Mouse (Mus musculus) heart, adult 11 months (tissue): ENCODE results near the gene Cybrd1.

ENCODE experiments used
- DNase-seq: peaks from one replicate; pipeline ENCODE4 v3.0.0; 2022

Gene Cybrd1

GRCm38 (mm10) chr2:71117797-71118708 lies at the start of gene Cybrd1:
Gene Cybrd1, plus strand, starts transcription at chr2:71117923.
- DNase-seq, result peak; percentile 95

GRCm38 (mm10) chr2:71071601-71072000 lies 46.1 kb upstream of the Cybrd1 start:
- DNase-seq, result peak; percentile 71

GRCm38 (mm10) chr2:71073330-71073729 lies 44.4 kb upstream of the Cybrd1 start:
- peak; percentile 60 for DNase-seq

GRCm38 (mm10) chr2:71073828-71074227 lies 43.9 kb upstream of the Cybrd1 start:
- DNase-seq, result no peak

GRCm38 (mm10) chr2:71082416-71082815 lies 35.3 kb upstream of the Cybrd1 start:
- no peak for DNase-seq

DNA sequence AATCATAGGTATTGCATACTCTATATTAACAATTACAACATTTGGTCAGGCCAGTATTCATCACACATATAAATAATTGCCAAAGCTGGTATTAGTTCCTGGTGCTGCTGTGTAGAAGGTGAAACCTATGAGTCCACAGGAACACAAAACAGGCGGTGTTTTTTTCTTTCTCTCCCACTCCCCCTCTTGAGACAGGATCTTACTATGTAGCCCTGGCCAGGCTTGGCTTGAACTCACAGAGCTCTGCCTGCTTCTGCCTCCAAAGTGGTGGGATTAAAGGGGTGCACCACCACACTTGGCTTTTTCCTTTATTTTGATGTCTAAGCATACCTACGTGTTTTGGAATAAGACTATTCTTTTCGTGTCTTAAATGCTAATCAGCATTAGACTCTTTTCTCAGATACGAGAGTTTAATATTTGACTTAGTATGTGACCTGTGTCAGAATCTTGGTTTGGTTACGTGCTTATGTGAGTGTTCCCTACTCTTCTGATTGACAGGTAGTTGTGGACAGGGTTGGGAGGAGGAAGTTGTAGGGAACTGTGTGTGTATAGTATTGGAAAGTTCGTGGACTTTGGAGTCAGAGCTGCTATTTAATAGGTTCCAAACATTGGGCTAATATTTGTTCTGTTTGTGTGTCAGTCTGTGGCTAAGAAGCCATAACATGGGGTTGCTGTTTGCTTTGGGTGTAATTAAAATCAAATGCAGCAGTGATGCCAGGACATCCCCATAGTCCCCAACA lies 34.1 kb upstream of the Cybrd1 start:
- DNase-seq, result no peak

- DNase-seq, result no peak
Observed at GRCm38 (mm10) chr2:71089766-71090165, 28.0 kb upstream of the Cybrd1 start.

GRCm38 (mm10) chr2:71090660-71091445 lies 26.9 kb upstream of the Cybrd1 start:
- DNase-seq, result peak; percentile 41

DNA sequence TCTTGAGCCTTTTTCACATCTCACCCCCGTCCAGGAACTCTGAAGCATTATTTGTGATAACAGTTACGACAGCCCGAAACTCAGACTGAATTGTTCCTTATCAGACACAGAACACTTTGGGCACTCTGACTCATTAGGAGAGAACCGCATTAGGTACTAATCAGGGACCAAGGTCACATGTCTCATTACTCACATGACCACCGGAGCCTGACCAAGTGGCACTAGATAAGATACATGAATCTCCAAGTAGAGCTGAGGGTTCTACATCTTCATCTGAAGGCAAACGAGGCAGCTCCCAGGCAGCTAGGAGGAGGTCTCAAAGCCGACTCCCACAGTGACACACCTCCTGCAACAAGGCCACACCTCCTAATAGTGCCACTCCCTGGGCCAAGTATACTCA lies 21.6 kb upstream of the Cybrd1 start:
- DNase-seq, result peak; percentile 83

GRCm38 (mm10) chr2:71102621-71103291 lies 15.0 kb upstream of the Cybrd1 start:
- DNase-seq, result peak; percentile 85

DNA sequence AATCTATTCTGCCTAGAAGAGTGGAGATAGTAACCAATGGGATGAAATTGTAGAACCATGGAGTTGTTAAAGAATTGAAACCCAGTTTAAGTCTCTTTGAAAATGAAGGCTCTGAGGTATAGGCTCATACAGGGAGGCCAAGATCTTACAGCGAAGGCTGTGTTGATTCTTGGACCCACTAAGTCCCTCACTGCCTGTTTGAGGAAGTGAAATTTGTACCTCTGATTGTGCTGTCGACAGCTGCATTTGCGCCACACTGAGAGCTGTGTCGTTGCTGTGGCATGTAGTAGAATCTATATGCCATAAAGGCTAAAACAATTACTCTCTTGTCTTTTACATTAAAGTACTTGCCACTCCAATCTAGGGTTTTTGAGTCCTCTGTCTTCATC lies 14.4 kb upstream of the Cybrd1 start:
- peak; percentile 33 for DNase-seq

GRCm38 (mm10) chr2:71104696-71105095 lies 13.0 kb upstream of the Cybrd1 start:
- no peak for DNase-seq

DNA sequence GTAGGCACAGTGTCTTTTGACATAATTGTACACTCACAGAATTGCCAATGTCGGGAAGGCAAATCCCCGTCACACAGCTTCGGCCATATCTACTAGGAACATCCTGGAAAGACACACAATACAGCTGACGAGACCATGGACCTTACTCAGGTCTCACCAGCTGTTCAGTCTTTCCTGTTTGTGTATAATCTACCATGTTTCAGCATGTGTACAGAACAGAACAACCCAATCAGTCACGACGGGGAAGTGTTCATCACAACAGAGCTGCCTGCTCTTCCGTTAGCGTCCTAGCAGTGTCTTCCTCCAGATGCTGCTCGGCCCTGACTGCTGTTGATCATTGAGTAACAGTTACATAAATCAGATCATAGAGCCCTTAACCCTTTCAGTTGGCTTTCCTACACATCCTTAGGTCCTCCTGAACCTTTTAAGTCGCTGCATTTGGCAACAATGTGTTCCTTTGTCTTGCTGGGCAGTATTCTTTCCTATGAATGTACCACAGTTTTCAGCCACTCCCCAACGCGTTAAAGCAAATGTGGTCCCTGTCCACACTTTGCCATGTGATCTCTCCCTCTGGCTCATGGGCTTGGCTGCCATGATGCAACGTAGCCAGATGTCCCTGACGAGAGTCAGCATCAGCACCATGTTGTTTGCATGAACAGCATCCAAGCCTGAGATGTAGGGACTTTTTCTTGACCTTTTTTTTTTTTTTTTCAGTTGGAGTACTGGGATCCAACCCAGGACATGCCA lies 12.1 kb upstream of the Cybrd1 start:
- peak; percentile 64 for DNase-seq

DNA sequence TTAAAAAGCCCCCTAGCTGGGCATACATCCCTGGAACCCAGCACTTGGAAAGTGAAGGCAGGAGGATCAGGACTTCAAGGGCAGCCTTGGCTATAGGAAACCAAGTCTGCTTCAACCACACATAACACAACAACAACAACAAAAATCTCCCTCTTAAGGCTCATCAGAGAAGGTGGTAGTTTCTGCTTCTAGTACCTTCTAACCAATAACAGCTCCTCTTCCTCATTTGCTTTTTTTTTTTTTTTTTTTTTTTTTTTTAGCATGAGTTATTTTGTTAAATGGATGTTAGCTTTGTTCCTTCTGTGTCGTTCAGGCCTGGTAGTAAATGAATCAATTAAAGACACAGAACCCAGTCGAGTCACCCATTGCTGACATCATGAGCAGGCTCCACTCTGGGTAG lies 10.5 kb upstream of the Cybrd1 start:
- no peak for DNase-seq

GRCm38 (mm10) chr2:71108541-71108940 lies 9.2 kb upstream of the Cybrd1 start:
- DNase-seq, result peak; percentile 69

GRCm38 (mm10) chr2:71113489-71114171 lies 4.1 kb upstream of the Cybrd1 start:
- peak; percentile 64 for DNase-seq

DNA sequence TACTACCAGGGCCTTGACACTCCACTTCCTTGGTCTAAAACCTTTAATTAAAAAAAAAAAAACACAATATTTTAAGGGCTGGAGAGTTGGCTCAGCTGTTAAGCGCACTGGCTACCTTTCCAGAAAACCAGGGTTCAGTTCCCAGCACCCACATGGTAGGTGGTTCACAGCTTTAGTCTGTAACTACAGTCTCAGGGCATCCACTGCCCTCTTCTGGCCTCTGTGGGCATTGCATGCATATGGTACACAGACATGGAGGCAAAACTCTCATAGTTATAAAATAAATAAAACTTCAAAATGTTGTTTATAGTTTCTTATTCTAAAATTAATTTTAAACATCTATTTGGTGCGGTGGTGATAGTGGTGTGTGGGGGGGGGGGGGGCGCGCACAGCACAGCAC lies 1.6 kb upstream of the Cybrd1 start:
- peak; percentile 77 for DNase-seq

DNA sequence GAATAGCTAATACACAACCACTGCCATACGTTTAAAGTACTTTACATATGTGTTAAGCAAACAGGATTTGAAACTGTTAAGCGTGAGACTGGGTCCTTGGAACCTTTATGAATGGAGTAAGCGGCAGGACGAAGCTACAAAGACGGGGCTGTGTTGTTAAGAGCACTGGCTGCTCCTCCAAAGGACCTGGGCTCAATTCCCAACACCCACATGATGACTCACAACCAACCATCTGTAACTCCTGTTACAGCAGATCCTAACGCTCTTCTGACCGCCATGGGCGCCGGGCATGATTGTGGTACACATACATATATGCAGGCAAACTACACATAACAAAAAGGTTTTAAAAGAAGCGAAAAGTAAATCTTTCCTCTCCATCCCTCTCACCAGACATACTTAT lies 3.1 kb downstream of the Cybrd1 start:
- peak; percentile 58 for DNase-seq

DNA sequence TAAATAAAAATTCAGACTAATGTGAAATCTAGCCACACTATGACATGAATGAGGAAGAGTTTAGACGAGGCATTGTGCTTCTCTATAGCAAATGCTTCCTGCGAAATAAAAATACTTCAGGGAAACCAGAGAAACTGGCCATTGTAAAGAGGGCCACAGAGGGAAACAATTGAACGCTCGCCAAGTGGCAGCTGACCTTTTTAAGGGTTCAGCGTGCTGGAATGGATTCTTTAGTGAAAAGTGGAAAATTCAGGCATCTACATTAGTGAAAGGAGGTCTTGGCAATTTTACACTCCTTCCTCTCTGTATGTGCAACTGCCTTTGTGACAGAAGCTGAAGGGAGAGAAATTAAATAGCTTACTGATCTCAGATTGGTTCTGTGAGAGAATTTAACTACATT lies 3.7 kb downstream of the Cybrd1 start:
- no peak for DNase-seq

DNA sequence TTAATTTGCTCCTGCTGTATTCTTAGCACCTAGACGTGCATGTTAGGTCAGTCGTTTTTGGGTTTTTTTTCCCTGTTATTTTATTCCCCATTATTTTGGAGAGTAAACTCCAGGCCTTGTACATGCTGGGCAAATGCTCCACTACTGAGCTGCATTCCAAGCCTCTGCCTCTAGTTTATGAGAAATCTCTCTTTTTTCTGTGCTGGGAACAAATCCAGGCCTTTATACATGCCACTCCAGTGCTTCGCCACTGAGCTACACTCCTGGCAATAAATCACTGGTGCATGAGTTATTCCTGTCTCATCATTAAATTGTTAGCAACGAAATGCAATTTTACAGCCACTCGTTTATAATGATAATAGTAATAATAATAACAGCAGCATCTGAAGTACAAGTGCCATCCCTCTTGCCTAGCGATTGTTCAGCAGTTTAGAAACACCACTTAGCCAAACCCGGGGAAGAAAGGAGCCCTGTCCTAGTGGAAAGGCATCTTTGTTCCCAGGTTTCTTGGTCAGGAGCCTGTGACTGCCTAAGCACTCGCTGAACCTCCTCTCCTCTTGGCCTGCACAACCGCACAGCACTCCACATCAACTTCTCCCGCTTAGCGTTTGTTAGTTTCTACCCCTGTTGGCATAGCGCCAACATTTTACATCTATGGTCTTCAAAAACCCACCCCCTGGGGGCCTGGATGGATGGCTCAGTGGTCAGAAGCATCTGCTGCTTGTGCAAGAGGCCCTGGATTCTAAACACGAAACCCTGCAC lies 4.7 kb downstream of the Cybrd1 start:
- peak; percentile 74 for DNase-seq
